Mouse (Mus musculus): ENCODE results near the gene Kcnj15. TPM values are rescaled to one million over a fixed set of nuclear protein-coding genes. Genes with fewer than 3 reads are reported as not detected.

The Kcnj15 gene
- total RNA-seq, 2 experiments from 2014 or later: 0.15 TPM; not detected in 1

DNA sequence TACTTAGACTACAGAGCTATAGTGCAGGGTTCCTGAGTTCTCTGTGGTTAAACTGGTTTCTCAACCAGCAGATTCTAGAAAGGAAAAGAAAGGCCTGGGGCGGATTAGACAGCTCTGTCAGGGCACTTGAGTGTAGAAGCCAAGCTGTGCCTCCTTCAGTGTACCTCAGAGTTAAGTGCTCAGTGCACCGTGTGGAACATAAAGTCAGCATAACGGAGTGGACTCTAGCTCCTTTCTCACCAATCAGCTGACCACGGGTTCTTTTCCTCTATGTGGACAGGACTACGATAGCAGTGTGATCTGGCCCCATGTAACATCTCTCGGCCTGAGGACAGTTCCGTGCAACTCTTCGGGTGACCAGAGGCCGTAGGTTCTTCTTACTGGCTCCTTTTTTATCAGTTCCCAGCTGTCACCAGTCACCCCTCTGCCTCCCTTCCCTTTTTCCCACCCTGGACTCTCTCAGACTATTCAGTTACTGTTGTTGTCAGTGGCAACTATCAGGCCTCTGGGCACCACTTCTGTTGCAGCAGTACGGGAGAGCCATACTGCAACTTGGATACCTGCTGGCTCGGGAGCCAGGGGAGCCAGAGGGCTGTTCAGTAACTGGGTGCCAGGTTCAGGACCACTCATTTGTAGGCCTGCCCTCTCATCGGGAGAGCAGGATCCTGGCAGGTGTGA lies 12.6 kb upstream of the Kcnj15 start:
- DNase-seq (ENCODE audit: extremely low spot score in 1 of 2, low spot score in 1 of 2): no peak

- no peak for DNase-seq (ENCODE audit: extremely low spot score in 1 of 2, low spot score in 1 of 2)
Observed at GRCm38 (mm10) chr16:95245499-95245898, 11.9 kb upstream of the Kcnj15 start.

DNA sequence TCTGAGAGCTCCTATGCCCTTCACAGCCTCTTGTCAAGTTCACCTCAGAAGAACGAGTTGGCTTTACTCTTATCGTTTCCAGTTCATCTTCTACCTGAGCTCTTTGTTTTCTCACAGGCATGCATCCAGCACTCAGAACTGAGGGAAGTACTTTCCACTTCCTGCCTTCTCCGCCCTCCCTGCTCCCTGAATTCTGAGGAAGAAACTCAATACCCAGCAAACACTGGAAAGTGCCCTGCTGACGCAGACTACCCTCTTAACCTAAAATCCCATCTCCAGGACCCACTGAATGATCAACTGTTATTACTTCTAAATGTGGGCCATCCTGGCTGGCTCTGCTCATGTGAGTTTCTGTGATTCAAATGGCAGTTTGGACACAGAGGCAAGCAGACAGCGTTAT lies 8.7 kb upstream of the Kcnj15 start:
- no peak for DNase-seq (ENCODE audit: extremely low spot score in 1 of 2, low spot score in 1 of 2)

DNA sequence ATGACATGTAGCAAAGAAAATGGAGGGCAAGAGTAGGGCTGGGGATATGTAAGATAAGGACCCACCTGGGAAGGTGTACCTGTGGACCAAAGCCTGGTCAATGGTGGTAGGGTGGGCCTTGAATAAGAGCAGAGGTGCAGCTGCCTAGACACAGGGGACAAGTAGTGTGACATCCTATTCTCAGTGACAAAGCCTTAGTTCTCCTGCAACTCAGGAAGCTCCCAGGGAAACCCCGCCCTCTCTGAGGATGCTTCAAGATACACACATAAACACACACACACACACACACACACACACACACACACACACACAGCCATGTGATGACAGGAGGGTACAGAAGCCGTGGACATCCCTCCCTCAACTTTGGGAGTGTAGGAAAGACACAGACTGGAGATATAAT lies 710 bp upstream of the Kcnj15 start:
- DNase-seq (ENCODE audit: extremely low spot score in 1 of 2, low spot score in 1 of 2): no peak

DNA sequence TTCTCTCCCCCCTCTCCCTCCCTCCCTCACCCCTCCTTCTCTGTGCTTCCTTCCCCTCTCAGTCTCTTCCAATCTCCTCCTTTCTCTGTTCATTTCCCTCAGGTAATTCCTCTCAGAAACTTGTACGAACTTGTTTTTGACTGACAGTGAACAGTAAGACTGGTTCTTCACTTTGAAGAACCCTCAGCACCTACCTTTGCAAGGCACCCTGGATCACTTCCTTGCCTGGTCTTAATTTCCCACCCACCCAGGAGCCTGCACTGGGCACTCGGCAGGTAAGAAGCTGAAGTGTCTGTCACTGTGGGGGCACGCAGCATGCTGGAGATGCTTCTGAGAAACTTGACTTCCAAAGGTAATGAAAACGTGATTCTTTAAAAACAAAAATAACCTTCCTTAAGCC lies 742 bp downstream of the Kcnj15 start:
- no peak for DNase-seq (ENCODE audit: extremely low spot score in 1 of 2, low spot score in 1 of 2)

DNA sequence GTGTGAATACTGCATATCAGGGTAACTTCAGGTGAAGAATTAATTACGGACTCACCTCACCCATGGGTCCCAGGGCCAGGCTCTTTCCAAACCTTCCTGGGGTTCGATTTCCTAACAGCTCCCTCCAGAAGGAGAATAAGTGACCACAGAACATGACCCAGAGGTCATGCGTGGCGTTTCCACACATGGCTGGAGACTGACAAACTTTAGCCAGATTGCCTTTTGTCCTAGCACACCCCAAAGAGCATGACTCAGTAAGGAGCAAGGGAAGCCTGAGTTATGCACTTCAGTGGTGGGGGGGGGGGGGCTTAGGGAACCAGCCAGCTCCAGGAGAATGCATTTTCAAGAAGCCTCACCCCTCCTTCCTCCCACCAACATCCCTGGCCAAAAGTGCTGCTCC lies 2.1 kb downstream of the Kcnj15 start:
- no peak for DNase-seq (ENCODE audit: extremely low spot score in 1 of 2, low spot score in 1 of 2)

DNA sequence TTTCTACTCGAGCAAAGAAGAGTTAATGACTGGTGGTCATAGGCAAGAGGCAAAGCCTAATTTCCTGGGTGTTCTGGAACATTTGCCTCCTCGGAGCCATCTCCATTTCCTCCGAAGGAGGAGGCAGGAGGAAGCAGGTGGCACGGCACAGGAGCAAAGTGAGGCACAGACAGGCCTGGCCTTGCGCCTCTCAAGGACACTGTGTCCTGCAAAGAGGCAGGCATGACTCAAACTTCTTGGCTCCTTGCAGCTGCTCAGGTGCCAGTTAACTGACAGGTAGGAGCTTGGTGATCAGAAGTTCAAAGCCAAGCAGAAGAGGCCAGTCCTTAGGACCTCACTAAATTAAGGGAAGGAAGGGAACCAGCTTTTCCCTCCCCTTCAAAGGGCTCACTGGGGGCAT lies 3.3 kb downstream of the Kcnj15 start:
- DNase-seq (ENCODE audit: extremely low spot score in 1 of 2, low spot score in 1 of 2): no peak

DNA sequence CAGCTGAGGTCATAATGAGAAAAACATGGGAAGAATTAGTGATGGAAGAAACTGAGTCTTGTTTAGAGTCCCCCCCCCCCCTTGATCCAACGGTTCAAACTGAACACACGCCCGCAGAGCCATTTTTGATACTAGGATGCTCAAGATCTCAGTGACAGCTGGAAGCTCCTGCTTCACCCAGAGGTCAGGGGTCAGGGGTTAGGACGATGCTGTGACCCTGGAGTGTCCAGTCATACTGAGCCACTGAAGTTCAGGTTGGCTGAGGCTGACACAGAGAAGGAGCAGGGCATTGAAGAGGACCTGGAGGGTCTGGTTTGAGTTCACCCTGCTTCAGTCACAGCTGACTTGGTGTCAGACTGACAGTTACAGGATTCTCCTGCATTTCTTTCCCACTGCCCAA lies 4.4 kb downstream of the Kcnj15 start:
- DNase-seq (ENCODE audit: extremely low spot score in 1 of 2, low spot score in 1 of 2): no peak

DNA sequence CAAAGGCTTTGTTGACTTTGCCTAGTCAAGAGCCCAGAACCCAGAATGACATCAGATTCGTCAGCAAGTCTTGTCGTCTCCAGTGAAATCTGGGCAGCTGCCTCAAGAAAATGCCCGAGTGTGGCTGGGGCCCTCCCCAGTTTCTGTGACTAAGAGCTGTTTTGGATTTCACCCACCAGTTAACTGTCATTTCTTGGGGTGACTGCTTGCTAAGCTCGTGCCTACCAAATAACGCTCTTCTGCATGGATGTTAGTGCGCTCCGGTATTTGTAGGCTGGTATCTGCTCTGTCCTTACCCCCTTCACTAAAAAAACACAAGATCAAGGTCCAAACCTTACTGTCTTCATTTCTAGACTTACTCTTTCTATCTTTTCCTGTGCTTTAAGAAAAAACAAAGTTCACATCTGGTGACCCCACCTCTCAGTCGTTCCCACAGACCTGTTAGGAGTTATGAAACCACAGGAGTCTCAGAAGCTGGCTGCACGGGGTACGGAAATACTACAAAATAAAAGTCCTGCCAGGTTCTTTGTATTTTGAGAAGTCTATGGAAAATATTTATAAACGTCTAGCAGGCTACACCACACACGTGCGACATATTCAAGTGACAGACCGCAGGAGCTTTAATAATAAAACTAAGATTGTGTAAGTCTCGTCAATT lies 5.5 kb downstream of the Kcnj15 start:
- no peak for DNase-seq (ENCODE audit: extremely low spot score in 1 of 2, low spot score in 1 of 2)

- no peak for DNase-seq (ENCODE audit: extremely low spot score in 1 of 2, low spot score in 1 of 2)
Observed at GRCm38 (mm10) chr16:95264324-95264723, 7.0 kb downstream of the Kcnj15 start.

- DNase-seq (ENCODE audit: extremely low spot score in 1 of 2, low spot score in 1 of 2): no peak
Observed at GRCm38 (mm10) chr16:95267481-95268183, 10.3 kb downstream of the Kcnj15 start.

- no peak for DNase-seq (ENCODE audit: extremely low spot score in 1 of 2, low spot score in 1 of 2)
Observed at GRCm38 (mm10) chr16:95269610-95270009, 12.3 kb downstream of the Kcnj15 start.

GRCm38 (mm10) chr16:95273101-95273500 lies 15.7 kb downstream of the Kcnj15 start:
- DNase-seq (ENCODE audit: extremely low spot score in 1 of 2, low spot score in 1 of 2): no peak

GRCm38 (mm10) chr16:95275713-95276502 lies 18.6 kb downstream of the Kcnj15 start:
- DNase-seq (ENCODE audit: extremely low spot score in 1 of 2, low spot score in 1 of 2): no peak

DNA sequence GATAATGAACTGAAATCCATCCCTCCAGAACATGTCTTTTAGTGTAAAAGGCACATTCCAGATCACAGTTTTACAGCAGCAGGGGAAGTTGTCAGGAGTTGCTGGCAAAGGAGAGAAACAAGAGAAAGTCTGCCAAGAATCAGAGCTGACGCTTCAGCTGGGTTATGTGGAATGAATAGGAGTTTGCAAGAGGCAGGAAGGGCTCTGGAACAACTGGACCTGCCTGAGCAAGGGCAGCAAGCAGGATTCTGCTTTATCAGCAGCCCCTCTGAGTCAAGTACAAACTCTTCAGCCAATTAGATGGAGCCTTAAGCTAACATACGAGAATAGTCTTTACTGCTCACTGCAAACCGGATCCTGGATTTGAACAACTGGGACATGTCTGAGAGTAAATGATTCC lies 21.7 kb downstream of the Kcnj15 start:
- DNase-seq (ENCODE audit: extremely low spot score in 1 of 2, low spot score in 1 of 2): no peak

- DNase-seq (ENCODE audit: extremely low spot score in 1 of 2, low spot score in 1 of 2): no peak
Observed at GRCm38 (mm10) chr16:95280338-95280737, 23.0 kb downstream of the Kcnj15 start.

GRCm38 (mm10) chr16:95283369-95283768 lies 26.0 kb downstream of the Kcnj15 start:
- DNase-seq (ENCODE audit: extremely low spot score in 1 of 2, low spot score in 1 of 2): no peak

GRCm38 (mm10) chr16:95284085-95284727 lies 26.8 kb downstream of the Kcnj15 start:
- DNase-seq (ENCODE audit: extremely low spot score in 1 of 2, low spot score in 1 of 2): no peak

- no peak for DNase-seq (ENCODE audit: extremely low spot score in 1 of 2, low spot score in 1 of 2)
Observed at GRCm38 (mm10) chr16:95285043-95285442, 27.7 kb downstream of the Kcnj15 start.

GRCm38 (mm10) chr16:95285767-95286166 lies 28.4 kb downstream of the Kcnj15 start:
- no peak for DNase-seq (ENCODE audit: extremely low spot score in 1 of 2, low spot score in 1 of 2)

Data from layer of hippocampus, postnatal 25 days (tissue).